Mouse (Mus musculus) cerebellum, postnatal 25 days (tissue): ENCODE data around the gene Nos1ap.

Experiments
- DNase-seq, 2 experiments: peaks; one replicate each; pipeline ENCODE4 v3.0.0; 2021; ENCODE audit warnings: mixed read lengths in 2 of 2

The Nos1ap gene

GRCm38 (mm10) chr1:170586715-170587114, 2.9 kb downstream of the Nos1ap start:
- DNase-seq = peak in 1 of 2 experiments; percentile 15

- no peak for DNase-seq
Observed at GRCm38 (mm10) chr1:170583925-170584324, 5.7 kb downstream of the Nos1ap start.

- no peak for DNase-seq
Observed at GRCm38 (mm10) chr1:170582341-170582740, 7.3 kb downstream of the Nos1ap start.

- no peak for DNase-seq
Observed at GRCm38 (mm10) chr1:170580485-170581110, 9.1 kb downstream of the Nos1ap start.

- DNase-seq = no peak
Observed at GRCm38 (mm10) chr1:170579476-170579875, 10.2 kb downstream of the Nos1ap start.

- DNase-seq = no peak
Observed at GRCm38 (mm10) chr1:170579063-170579462, 10.6 kb downstream of the Nos1ap start.

GRCm38 (mm10) chr1:170576728-170577065, 13.0 kb downstream of the Nos1ap start:
- no peak for DNase-seq

- no peak for DNase-seq
Observed at GRCm38 (mm10) chr1:170576012-170576727, 13.5 kb downstream of the Nos1ap start.

- no peak for DNase-seq
Observed at GRCm38 (mm10) chr1:170573117-170573516, 16.5 kb downstream of the Nos1ap start.

- no peak for DNase-seq
Observed at GRCm38 (mm10) chr1:170566969-170567368, 22.7 kb downstream of the Nos1ap start.

- DNase-seq = no peak
Observed at GRCm38 (mm10) chr1:170566538-170566937, 23.1 kb downstream of the Nos1ap start.

- DNase-seq = no peak
Observed at GRCm38 (mm10) chr1:170564926-170565325, 24.7 kb downstream of the Nos1ap start.

- no peak for DNase-seq
Observed at GRCm38 (mm10) chr1:170562431-170562830, 27.2 kb downstream of the Nos1ap start.

GRCm38 (mm10) chr1:170560768-170561167, 28.9 kb downstream of the Nos1ap start:
- no peak for DNase-seq

GRCm38 (mm10) chr1:170557962-170558361, 31.7 kb downstream of the Nos1ap start:
- DNase-seq = no peak

- no peak for DNase-seq
Observed at GRCm38 (mm10) chr1:170556696-170557095, 33.0 kb downstream of the Nos1ap start.

GRCm38 (mm10) chr1:170554939-170555293, 34.7 kb downstream of the Nos1ap start:
- peak; percentile 77 to 82 for DNase-seq

- DNase-seq = no peak
Observed at GRCm38 (mm10) chr1:170554235-170554938, 35.3 kb downstream of the Nos1ap start.

- DNase-seq = no peak
Observed at GRCm38 (mm10) chr1:170550649-170551440, 38.8 kb downstream of the Nos1ap start.

- peak; percentile 67 to 71 for DNase-seq
Observed at GRCm38 (mm10) chr1:170549059-170549458, 40.6 kb downstream of the Nos1ap start.

GRCm38 (mm10) chr1:170548192-170548795, 41.4 kb downstream of the Nos1ap start:
- no peak for DNase-seq

- DNase-seq = no peak
Observed at GRCm38 (mm10) chr1:170546297-170546696, 43.4 kb downstream of the Nos1ap start.

- no peak for DNase-seq
Observed at GRCm38 (mm10) chr1:170545286-170545685, 44.4 kb downstream of the Nos1ap start.
